Mouse (Mus musculus): ENCODE results near the gene Spink2.
"Not testable (repeated sequence)": the region's sequence is repeated elsewhere in the genome, so short reads cannot be mapped to it uniquely, and the experiment has no call there.

- TF ChIP-seq EP300, CTCF (IDR thresholded peaks at IDR 0.05; ENCODE audit: low read depth): not testable (repeated sequence)
Observed at GRCm38 (mm10) chr5:77231863-77232262, 20.6 kb upstream of the Spink2 start.

Measured in heart, postnatal 0 days (tissue).